In genomic region chr7:120861488-120862047, GRCm38 (mm10) we compare ENCODE assay signal across 15 mouse cellular contexts. TPM values are rescaled to one million over a fixed set of nuclear protein-coding genes. Genes with fewer than 3 reads are reported as not detected.
DNase-seq lines count a peak whose midpoint lies in the region; ATAC-seq and TF ChIP-seq lines count a peak whose summit lies in the region.
"Had no signal": no experiment of that assay in that cellular context is flagged by ENCODE, and none has a peak within 500 bp of the region (broad histone marks: within the 10 kb centered on the region; RNA-seq: fewer than 3 reads in every experiment).

No protein-coding gene starts in this region.

- ATAC-seq in heart, embryonic 16.5 days (replicated peaks; ENCODE audit: extremely low read depth, insufficient read depth, low FRiP score) = no peak
- no peak for ATAC-seq in embryonic facial prominence, embryonic 12.5 days (ENCODE audit: insufficient number of reproducible peaks, insufficient read depth, low FRiP score, low TSS enrichment)
- peak; percentile 92 for ATAC-seq in liver, embryonic 13.5 days (ENCODE audit: low read depth)
- ATAC-seq: forebrain, embryonic 14.5 days had no signal

- H3K4me2 ChIP-seq in heart, embryonic 16.5 days (ENCODE audit: low read depth, low read length) = no peak overlapping the region
- no peak overlapping the region for H3K4me2 ChIP-seq in embryonic facial prominence, embryonic 12.5 days (replicated peaks)
- H3K4me2 ChIP-seq in liver, embryonic 13.5 days = peak overlapping the region; percentile 68
- H3K4me2 ChIP-seq: lung, embryonic 15.5 days had no signal

- H3K36me3 ChIP-seq in heart, embryonic 16.5 days (ENCODE audit: control insufficient read depth, insufficient read depth) = peaks cover 6% of the 10 kb centered on the region; the same call in 1 of the 2 replicates
- H3K36me3 ChIP-seq in MEL (ENCODE audit: control insufficient read depth in 1 of 2, insufficient read depth in 2 of 2, low read length in 2 of 2) = peaks cover 2 to 59% of the 10 kb centered on the region in 2 experiments; a peak in 3 of 4 replicates
- peaks cover 15% of the 10 kb centered on the region; the same call in 1 of the 2 replicates for H3K36me3 ChIP-seq in embryonic facial prominence, embryonic 12.5 days
- H3K36me3 ChIP-seq in liver, embryonic 13.5 days = peaks cover 35% of the 10 kb centered on the region

- H3K79me2 ChIP-seq in MEL (ENCODE audit: control insufficient read depth, insufficient read depth, low read length, poor library complexity) = peaks cover 22% of the 10 kb centered on the region

- H3K4me1 ChIP-seq in heart, embryonic 16.5 days (ENCODE audit: control insufficient read depth, insufficient read depth, low read length) = peaks cover 49% of the 10 kb centered on the region
- H3K4me1 ChIP-seq in MEL (ENCODE audit: control insufficient read depth in 1 of 2, insufficient read depth in 2 of 2, low read length in 2 of 2) = peaks cover 40 to 50% of the 10 kb centered on the region in 2 experiments
- peaks cover 54% of the 10 kb centered on the region for H3K4me1 ChIP-seq in embryonic facial prominence, embryonic 12.5 days
- peaks cover 90% of the 10 kb centered on the region for H3K4me1 ChIP-seq in liver, embryonic 13.5 days (replicated peaks)

- peak in 1 of 2 experiments; percentile 57; a peak in 2 of 4 replicates for TF ChIP-seq POLR2A in MEL (IDR thresholded peaks at IDR 0.05; ENCODE audit: control insufficient read depth in 1 of 2, insufficient read depth in 1 of 2, low read depth in 1 of 2, low read length in 2 of 2, poor library complexity in 1 of 2)

- no peak for TF ChIP-seq RAD21 in MEL (IDR thresholded peaks at IDR 0.05; ENCODE audit: low read depth, low read length)

- intact Hi-C loops in heart, postnatal 25 days (cut with DNase I) = no loop called here

- peak overlapping the region; percentile 23; the same call in 1 of the 2 replicates for H3K9ac ChIP-seq in heart, embryonic 16.5 days (ENCODE audit: low read length)
- H3K9ac ChIP-seq in MEL (ENCODE audit: control insufficient read depth, low read depth, low read length, poor library complexity, severe bottlenecking) = peak overlapping the region; percentile 67
- H3K9ac ChIP-seq in embryonic facial prominence, embryonic 12.5 days = no peak overlapping the region
- peak overlapping the region; percentile 78 for H3K9ac ChIP-seq in liver, embryonic 13.5 days
- H3K9ac ChIP-seq: lung, embryonic 15.5 days had no signal

- TF ChIP-seq EP300 in MEL (IDR thresholded peaks at IDR 0.05; ENCODE audit: low read depth in 1 of 2, low read length in 2 of 2) = peak; percentile 53 to 71

- H3K27me3 ChIP-seq in heart, embryonic 16.5 days (ENCODE audit: control insufficient read depth, insufficient read depth, low read length) = no peaks in the 10 kb centered on the region
- H3K27me3 ChIP-seq in MEL (ENCODE audit: control insufficient read depth in 1 of 2, insufficient read depth in 2 of 2, low read length in 2 of 2) = no peaks in the 10 kb centered on the region
- no peaks in the 10 kb centered on the region for H3K27me3 ChIP-seq in embryonic facial prominence, embryonic 12.5 days
- no peaks in the 10 kb centered on the region for H3K27me3 ChIP-seq in liver, embryonic 13.5 days
- H3K27me3 ChIP-seq: lung, embryonic 15.5 days had no signal

- H3K4me3 ChIP-seq in heart, embryonic 16.5 days (ENCODE audit: low read length) = no peak overlapping the region
- H3K4me3 ChIP-seq in MEL (ENCODE audit: control insufficient read depth in 1 of 2, insufficient read depth in 1 of 2, low read depth in 2 of 2, low read length in 2 of 2) = peak overlapping the region; percentile 20 to 44
- no peak overlapping the region for H3K4me3 ChIP-seq in embryonic facial prominence, embryonic 12.5 days
- H3K4me3 ChIP-seq in liver, embryonic 13.5 days (replicated peaks) = peak overlapping the region; percentile 33
- H3K4me3 ChIP-seq: lung, embryonic 15.5 days had no signal

- WGBS in heart, embryonic 16.5 days = 13% methylated on average over 2 of the region's 2 CpGs
- 41% methylated on average over 2 of the region's 2 CpGs for WGBS in embryonic facial prominence, embryonic 12.5 days
- WGBS in liver, embryonic 13.5 days (ENCODE audit: insufficient replicate concordance) = 10% methylated on average over 2 of the region's 2 CpGs

- DNase-seq in heart, postnatal 25 days (ENCODE audit: low spot score) = no peak
- peak; percentile 80 for DNase-seq in MEL (ENCODE audit: low read depth, low spot score)
- peak; percentile 82 for DNase-seq in liver, embryonic 13.5 days
- no peak for DNase-seq in layer of hippocampus, adult 11-12 months (ENCODE audit: low spot score)
- DNase-seq in right cerebral cortex, postnatal 14 days = no peak
- DNase-seq in lung, postnatal 14 days = no peak
- DNase-seq: gastrocnemius, postnatal 36 days had no signal

- no peak for TF ChIP-seq CTCF in MEL (IDR thresholded peaks at IDR 0.05 in 2 of 3, conservative IDR thresholded peaks at IDR 0.05 in 1 of 3; ENCODE audit: control insufficient read depth in 1 of 3, insufficient read depth in 1 of 3, low read depth in 2 of 3, low read length in 3 of 3, poor library complexity in 1 of 3, severe bottlenecking in 1 of 3)

- H3K27ac ChIP-seq in heart, embryonic 16.5 days (ENCODE audit: low read length) = peak overlapping the region; percentile 53
- peak overlapping the region; percentile 95 for H3K27ac ChIP-seq in MEL (ENCODE audit: control insufficient read depth, low read depth, low read length)
- H3K27ac ChIP-seq in embryonic facial prominence, embryonic 12.5 days = peak overlapping the region; percentile 61
- H3K27ac ChIP-seq in liver, embryonic 13.5 days = peak overlapping the region; percentile 99
- H3K27ac ChIP-seq: lung, embryonic 15.5 days had no signal

- H3K9me3 ChIP-seq in heart, embryonic 16.5 days (replicated peaks; ENCODE audit: control insufficient read depth, low read length) = no peaks in the 10 kb centered on the region
- H3K9me3 ChIP-seq in MEL (replicated peaks; ENCODE audit: insufficient read depth, low read length) = no peaks in the 10 kb centered on the region
- H3K9me3 ChIP-seq in embryonic facial prominence, embryonic 12.5 days = no peaks in the 10 kb centered on the region
- H3K9me3 ChIP-seq in liver, embryonic 13.5 days (replicated peaks) = no peaks in the 10 kb centered on the region
- H3K9me3 ChIP-seq: lung, embryonic 15.5 days had no signal

TF ChIP-seq in MEL, 35 proteins besides CTCF, POLR2A, EP300 and RAD21 (continues in another document):
- TF ChIP-seq KAT2A (conservative IDR thresholded peaks at IDR 0.05; ENCODE audit: low read depth, low read length) (no peak), E2F4 (IDR thresholded peaks at IDR 0.05; ENCODE audit: borderline replicate concordance, low read depth, low read length) (no peak), CHD2 (IDR thresholded peaks at IDR 0.05; ENCODE audit: low read length) (peak; percentile 16; the same call in 1 of the 2 replicates), BHLHE40 (IDR thresholded peaks at IDR 0.05; ENCODE audit: borderline replicate concordance, low read depth, low read length) (0 out of 2 replicates have a peak, but pooled peaks have one; percentile 6), MXI1 (IDR thresholded peaks at IDR 0.05; ENCODE audit: low read depth, low read length) (0 out of 2 replicates have a peak, but pooled peaks have one; percentile 16), ETS1 (IDR thresholded peaks at IDR 0.05; ENCODE audit: low read depth, low read length) (peak; percentile 51; the same call in 1 of the 2 replicates), UBTF (IDR thresholded peaks at IDR 0.05; ENCODE audit: borderline replicate concordance, insufficient read depth, low read depth, low read length) (no peak), USF2 (IDR thresholded peaks at IDR 0.05; ENCODE audit: borderline replicate concordance in 1 of 2, insufficient read depth in 1 of 2, low read depth in 1 of 2, low read length in 2 of 2) (no peak), SIN3A (IDR thresholded peaks at IDR 0.05; ENCODE audit: low read length) (peak; percentile 83), RCOR1 (IDR thresholded peaks at IDR 0.05; ENCODE audit: low read depth, low read length) (0 out of 2 replicates have a peak, but pooled peaks have one; percentile 5), MEF2A (IDR thresholded peaks at IDR 0.05; ENCODE audit: extremely low read depth, insufficient replicate concordance, low read depth, low read length, poor library complexity, severe bottlenecking) (peak; percentile 70; the same call in 1 of the 2 replicates), MAFK (IDR thresholded peaks at IDR 0.05; ENCODE audit: borderline replicate concordance, low read depth, low read length) (no peak), USF1 (IDR thresholded peaks at IDR 0.05; ENCODE audit: low read depth, low read length) (no peak), TBP (IDR thresholded peaks at IDR 0.05; ENCODE audit: low read depth, low read length) (peak; percentile 74)

RNA-seq across cellular contexts. Expression of gene Eef2k, which starts 18.9 kb away (rescaled TPM):
- 35.8 and 42.5 TPM in 2 replicates for polyA plus RNA-seq in heart, embryonic 16.5 days (2015; fragmentation: Nextera tagmentation; extraction: Ambion mirVana)
- 10 to 100 TPM; 27.7 to 32.5 TPM for total RNA-seq in heart, postnatal 25 days (2021)
- total RNA-seq in MEL (2012; rRNA removed) = 56.1 and 69.2 TPM in 2 replicates
- 10 to 100 TPM in 1 of 2 experiments, not detected in 1; 56.2 TPM for polyA plus RNA-seq in MEL (2012; ENCODE audit: insufficient read depth in 1 of 2, insufficient read length in 2 of 2, low read depth in 1 of 2, low replicate concordance in 2 of 2, missing spikeins in 1 of 2)
- 38.7 and 39.4 TPM in 2 replicates for polyA plus RNA-seq in embryonic facial prominence, embryonic 12.5 days (2016; fragmentation: Nextera tagmentation; extraction: Ambion mirVana)
- 42.2 and 44.2 TPM in 2 replicates for polyA plus RNA-seq in liver, embryonic 13.5 days (2015; fragmentation: Nextera tagmentation; extraction: Ambion mirVana)

RNA-seq across cellular contexts. Expression of gene Gm5737, which starts 49.4 kb away (rescaled TPM):
- not detected in 2 replicates for polyA plus RNA-seq in heart, embryonic 16.5 days (2015; fragmentation: Nextera tagmentation; extraction: Ambion mirVana)
- not detected for total RNA-seq in heart, postnatal 25 days (2021)
- total RNA-seq in MEL (2012; rRNA removed) = not detected in 2 replicates
- polyA plus RNA-seq in MEL (2012; ENCODE audit: insufficient read depth in 1 of 2, insufficient read length in 2 of 2, low read depth in 1 of 2, low replicate concordance in 2 of 2, missing spikeins in 1 of 2) = not detected
- polyA plus RNA-seq in embryonic facial prominence, embryonic 12.5 days (2016; fragmentation: Nextera tagmentation; extraction: Ambion mirVana) = not detected in 2 replicates
- not detected in 2 replicates for polyA plus RNA-seq in liver, embryonic 13.5 days (2015; fragmentation: Nextera tagmentation; extraction: Ambion mirVana)
- total RNA-seq: common myeloid progenitor, adult 5-6 weeks; midbrain, postnatal 0 days had no signal
- polyA plus RNA-seq: forebrain, embryonic 14.5 days; intestine, embryonic 14.5 days; lung, embryonic 15.5 days; midbrain, postnatal 0 days; spleen, adult 2 months had no signal

RNA-seq across cellular contexts. Expression of gene Polr3e, which starts 56.0 kb away (rescaled TPM):
- 21.4 and 22.1 TPM in 2 replicates for polyA plus RNA-seq in heart, embryonic 16.5 days (2015; fragmentation: Nextera tagmentation; extraction: Ambion mirVana)
- total RNA-seq in heart, postnatal 25 days (2021) = 1 to 10 TPM; 8.2 to 8.7 TPM
- total RNA-seq in MEL (2012; rRNA removed) = 39.1 and 39.4 TPM in 2 replicates
- polyA plus RNA-seq in MEL (2012; ENCODE audit: insufficient read depth in 1 of 2, insufficient read length in 2 of 2, low read depth in 1 of 2, low replicate concordance in 2 of 2, missing spikeins in 1 of 2) = 10 to 100 TPM in 1 of 2 experiments, not detected in 1; 50.1 TPM
- 41.2 and 42.7 TPM in 2 replicates for polyA plus RNA-seq in embryonic facial prominence, embryonic 12.5 days (2016; fragmentation: Nextera tagmentation; extraction: Ambion mirVana)
- polyA plus RNA-seq in liver, embryonic 13.5 days (2015; fragmentation: Nextera tagmentation; extraction: Ambion mirVana) = 19.3 and 21.1 TPM in 2 replicates

Comparison
In these comparisons a context has a peak if more than half of its experiments do, and no peak if none do; other contexts are left out.
1. H3K4me3 ChIP-seq: peak in MEL (2 of 2) and liver, embryonic 13.5 days (single experiment); none in heart, embryonic 16.5 days (single experiment) and embryonic facial prominence, embryonic 12.5 days (single experiment).
2. DNase-seq: peak in MEL (single experiment) and liver, embryonic 13.5 days (single experiment); none in heart, postnatal 25 days (single experiment), layer of hippocampus, adult 11-12 months (single experiment), right cerebral cortex, postnatal 14 days (single experiment) and lung, postnatal 14 days (single experiment).
3. Peak in every context shown above with its lines, with median percentiles within 50 percentile points of each other: H3K27ac ChIP-seq.